Mouse (Mus musculus) layer of hippocampus, postnatal 25 days (tissue): Measurements from ENCODE around the gene Cap2. TPM values are rescaled to one million over a fixed set of nuclear protein-coding genes. Genes with fewer than 3 reads are reported as not detected.
A peak's percentile ranks its signal among the peaks of the same experiment; 100 is the strongest.

Source experiments
- DNase-seq, 2 experiments: peaks; one replicate each; pipeline ENCODE4 v3.0.0; 2022; ENCODE audit warnings: mixed read lengths in 2 of 2, low spot score in 1 of 2; ENCODE audit errors: extremely low spot score in 1 of 2
- total RNA-seq, 2 experiments: library from RNA; stranded (reverse); gene quantifications; 2 replicates each; pipeline ENCODE4 v1.2.3; 2021

The Cap2 gene
- total RNA-seq, 2 experiments from 2014 or later = 208 to 213 TPM

GRCm38 (mm10) chr13:46620964-46621757, 119.5 kb downstream of the Cap2 start:
- DNase-seq = no peak

DNA sequence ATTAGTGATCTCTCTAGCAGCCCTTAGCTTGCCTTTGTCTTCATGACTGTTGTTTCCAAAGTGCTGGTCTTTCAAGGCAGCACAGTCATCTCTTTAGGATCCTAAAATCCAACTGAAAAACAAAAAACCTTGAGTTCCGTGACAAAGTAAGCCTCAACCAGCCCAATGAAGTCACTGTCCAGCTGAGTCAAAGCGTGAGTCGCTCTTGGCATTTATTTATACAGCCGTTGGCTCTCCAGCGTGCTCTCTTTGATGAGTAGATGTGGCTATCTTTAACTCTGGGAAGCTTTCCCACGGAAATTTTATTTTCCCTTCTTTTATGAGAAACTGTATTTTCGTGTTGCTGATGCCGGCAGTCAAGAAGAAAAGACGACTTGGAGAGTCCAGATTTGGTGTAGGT, 125.0 kb downstream of the Cap2 start:
- DNase-seq = no peak

DNA sequence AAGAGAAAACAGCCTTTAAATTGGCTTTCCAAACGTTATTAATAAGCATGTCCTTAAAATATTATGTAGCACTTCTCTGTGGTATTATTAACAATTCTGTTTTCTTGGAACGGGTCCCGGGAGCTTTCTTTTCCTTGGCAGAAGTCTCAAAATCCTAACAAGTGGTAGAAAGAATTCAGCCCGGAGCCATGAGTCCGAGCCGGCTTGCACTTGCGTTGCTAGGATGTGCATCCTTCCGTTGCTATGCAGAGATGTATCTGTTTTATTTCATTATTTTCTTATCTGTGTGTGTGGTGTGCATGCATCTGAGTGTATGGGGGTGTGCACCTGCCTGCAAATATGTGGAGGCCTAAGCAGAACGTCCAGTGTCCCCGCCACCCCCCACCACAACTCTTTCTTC, 126.2 kb downstream of the Cap2 start:
- DNase-seq = peak in 1 of 2 experiments; percentile 37

GRCm38 (mm10) chr13:46629391-46629790, 127.7 kb downstream of the Cap2 start:
- DNase-seq = no peak

DNA sequence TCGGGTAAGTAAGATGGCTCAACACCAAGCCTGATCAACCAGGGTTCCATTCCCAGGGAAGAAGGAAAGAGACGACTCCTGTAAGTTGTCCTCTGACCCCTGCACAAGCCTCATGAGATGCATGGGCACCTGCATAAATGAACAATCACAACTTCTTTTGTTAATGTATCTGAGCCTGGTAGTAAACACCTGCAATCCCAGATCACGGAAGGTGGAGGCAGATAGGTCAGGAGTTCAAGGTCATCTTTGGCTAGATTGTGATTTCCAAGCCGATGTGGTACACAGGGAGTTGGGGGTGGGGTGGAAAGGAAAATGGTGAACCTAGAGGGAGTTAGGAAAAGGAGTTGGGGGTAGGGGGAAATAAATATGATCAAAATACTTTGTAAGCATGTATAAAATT, 131.1 kb downstream of the Cap2 start:
- no peak for DNase-seq

DNA sequence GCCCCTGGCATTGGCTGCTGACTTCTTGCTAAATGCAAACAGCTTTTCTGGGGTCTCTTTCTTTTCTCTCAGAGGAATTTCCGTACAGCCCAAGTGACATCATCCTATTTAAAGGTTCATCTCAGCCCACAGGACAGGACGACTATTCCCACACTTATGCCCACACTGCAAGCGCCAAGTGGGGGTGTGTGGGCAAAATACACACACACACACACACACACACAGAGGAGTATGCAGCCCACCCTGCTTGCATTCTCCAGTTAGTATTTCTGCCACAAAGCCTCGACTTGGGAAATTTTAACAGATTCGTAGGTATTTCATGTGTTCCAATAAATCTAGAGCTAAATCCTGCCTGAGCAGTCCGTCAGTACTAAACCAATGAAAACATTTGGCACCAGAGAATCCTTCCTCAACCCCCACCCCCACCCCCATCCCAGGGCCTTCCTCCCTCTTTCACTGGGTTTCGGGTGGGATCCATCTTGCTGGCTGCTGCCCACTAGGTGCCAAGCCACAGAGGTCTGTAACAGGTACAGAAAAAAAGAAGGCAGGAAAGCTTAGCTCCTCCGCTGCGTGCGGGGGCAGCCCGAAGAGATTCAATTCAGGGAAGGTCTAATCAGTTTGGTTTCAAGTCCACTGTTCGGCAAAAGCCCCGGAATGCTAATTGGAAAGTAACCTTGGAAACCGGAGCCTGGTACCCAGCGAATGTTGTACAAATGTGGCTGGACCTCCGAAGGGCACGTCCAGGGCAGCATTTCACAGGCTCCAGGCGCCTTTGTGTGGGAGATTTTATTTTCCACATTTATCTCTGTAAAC, 131.9 kb downstream of the Cap2 start:
- peak; percentile 35 to 39 for DNase-seq

GRCm38 (mm10) chr13:46634133-46634488, 132.5 kb downstream of the Cap2 start:
- peak in 1 of 2 experiments; percentile 37 for DNase-seq

GRCm38 (mm10) chr13:46640608-46641468, 139.2 kb downstream of the Cap2 start:
- DNase-seq = no peak

GRCm38 (mm10) chr13:46642318-46642717, 140.7 kb downstream of the Cap2 start:
- no peak for DNase-seq

- no peak for DNase-seq
Measured at GRCm38 (mm10) chr13:46644175-46644574, 142.5 kb downstream of the Cap2 start.

DNA sequence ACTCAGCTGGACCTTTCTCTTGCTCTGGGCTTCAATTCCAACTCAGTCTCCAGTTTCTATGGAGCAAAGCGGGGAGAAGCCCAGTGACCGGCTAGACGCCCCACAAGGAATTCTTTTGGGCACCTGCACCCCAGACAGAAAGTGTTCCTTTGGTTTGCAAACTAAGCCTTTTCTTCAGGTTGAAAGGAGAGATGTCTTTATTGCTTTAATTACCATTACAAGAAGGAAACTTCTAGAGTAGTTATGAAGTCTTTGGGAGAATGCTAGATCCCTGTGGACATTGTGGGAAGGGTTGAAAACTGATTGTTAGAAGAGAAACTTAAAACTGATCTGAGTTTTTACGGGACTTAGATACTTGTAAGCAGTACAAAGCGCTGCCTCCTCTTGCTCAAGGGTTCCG, 143.8 kb downstream of the Cap2 start:
- no peak for DNase-seq

DNA sequence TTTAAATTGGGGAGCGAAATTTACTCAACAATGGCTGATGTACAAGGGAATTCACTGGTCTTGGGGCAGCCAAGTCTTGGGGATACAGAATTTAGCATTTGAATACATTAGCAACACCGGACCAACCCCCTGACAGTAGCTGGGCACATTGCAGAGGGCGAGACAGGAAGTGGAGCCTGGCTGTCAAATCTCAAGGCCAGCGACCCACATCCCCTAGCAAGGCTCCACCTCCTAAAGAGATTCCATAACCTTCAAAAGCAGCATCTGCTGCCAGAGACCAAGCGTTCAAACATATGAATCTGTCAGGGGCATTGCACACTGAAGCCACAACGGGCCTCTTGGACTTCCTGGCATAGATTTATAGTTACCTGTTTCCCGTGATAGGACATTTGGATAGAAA, 150.2 kb downstream of the Cap2 start:
- no peak for DNase-seq

- DNase-seq = no peak
Measured at GRCm38 (mm10) chr13:46652671-46653070, 151.0 kb downstream of the Cap2 start.

DNA sequence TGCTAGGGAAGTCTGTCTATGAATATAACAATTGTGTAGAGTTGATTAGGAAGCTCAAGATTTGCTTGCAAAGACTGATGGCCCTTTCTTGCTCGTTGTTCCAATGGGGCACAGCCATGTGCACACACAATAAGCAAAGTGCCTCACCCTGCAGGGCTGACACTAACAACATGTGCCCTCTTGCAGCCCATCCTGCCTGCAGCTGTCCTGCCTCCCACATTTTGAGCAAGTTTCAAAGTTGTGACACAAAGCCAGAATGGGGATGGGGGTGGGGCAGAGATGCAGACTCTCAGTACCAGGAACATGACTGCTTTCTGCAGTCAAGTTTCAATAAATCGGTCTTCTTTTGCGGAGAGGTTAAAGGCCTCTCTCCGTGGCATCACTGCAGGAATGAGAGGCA, 152.0 kb downstream of the Cap2 start:
- no peak for DNase-seq

- no peak for DNase-seq
Measured at GRCm38 (mm10) chr13:46654566-46654965, 152.9 kb downstream of the Cap2 start.

DNA sequence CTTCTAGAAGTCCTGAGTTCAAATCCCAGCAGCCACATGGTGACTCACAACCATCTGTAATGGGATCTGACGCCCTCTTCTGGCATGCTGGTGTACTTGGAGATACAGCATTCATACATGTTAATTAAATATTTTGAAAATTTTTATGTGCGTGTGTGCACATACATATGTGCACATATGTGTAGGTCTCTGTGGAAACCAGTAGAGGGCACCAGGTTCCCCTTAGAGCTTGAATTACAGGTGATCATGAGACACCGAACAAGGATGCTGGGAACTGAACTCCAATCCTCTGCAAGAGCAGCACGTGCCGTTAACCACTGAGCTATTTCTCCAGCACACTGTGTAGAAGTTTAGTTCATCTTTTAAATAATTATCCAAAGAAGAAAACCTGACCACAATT, 157.6 kb downstream of the Cap2 start:
- DNase-seq = no peak

DNA sequence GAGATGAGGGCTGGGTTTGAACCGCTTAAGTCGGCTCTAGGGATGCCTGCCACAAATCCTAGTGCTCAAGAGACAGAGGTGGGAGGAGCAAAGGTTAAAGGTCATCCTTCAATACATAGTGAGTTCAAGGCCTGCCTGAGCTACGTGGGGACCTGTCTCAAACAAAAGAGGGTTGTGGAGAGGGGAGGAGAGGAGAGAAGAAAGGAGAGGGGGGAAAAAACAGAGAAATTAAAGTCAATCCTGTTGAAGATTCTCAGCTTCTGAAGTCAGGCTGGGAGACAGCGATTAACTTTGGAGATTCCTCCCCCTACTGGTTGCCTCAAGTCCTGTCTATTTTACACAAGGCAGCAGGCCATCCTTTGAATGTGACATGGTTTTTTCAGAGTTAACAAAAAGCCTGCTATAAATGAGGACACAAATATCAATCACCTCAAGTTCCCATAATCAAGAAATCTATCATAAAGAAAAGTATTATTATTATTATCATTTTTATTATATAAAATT, 161.9 kb downstream of the Cap2 start:
- no peak for DNase-seq

DNA sequence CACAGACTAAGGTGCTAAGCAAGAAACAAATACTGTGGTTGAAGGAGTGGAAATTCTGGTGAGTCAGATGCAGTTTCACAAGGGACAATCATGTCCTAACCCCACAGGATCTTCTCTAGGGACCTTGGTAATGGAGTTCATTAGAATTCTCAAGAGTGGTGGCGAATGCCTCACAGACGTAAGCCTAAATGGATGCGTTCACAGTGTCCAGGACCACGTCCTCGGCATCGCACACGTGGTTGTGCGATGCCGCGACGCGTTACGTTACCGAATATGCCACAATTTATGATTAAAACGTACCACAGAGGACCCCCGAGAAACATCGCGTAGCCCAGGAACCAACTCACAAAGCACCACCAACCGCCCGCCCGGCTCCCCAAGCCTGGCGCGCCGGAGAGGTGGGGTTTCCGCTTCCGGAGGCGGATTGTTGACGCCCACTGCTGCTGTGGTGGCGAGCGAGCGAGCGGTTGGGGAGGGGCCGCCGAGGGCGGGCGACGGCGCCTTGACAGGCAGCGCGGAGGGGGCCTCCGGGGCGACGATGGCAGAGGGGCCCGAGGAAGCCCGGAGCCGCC, 167.5 kb downstream of the Cap2 start, which contains the start of gene Fam8a1:
Fam8a1 (plus strand) TSS at position 475 of the 572 bp plus-strand sequence.
- DNase-seq = peak; percentile 94 to 95

- no peak for DNase-seq
Measured at GRCm38 (mm10) chr13:46669620-46670271, 168.1 kb downstream of the Cap2 start.

- no peak for DNase-seq
Measured at GRCm38 (mm10) chr13:46670514-46670913, 168.9 kb downstream of the Cap2 start.
